Mouse (Mus musculus) bone marrow, adult 2 months (tissue): ENCODE measurements around the gene Gm4181. TPM values are rescaled to one million over a fixed set of nuclear protein-coding genes. Genes with fewer than 3 reads are reported as not detected.
"Not testable (repeated sequence)": the region's sequence is repeated elsewhere in the genome, so short reads cannot be mapped to it uniquely, and the experiment has no call there.

Source experiments
- H3K27ac ChIP-seq: fragments of 200-500 bp; 2 replicates; pipeline ENCODE4 v1.5.1; 2012; ENCODE audit warnings: low read depth, mild to moderate bottlenecking, control low read depth, inconsistent platforms, low read length; ENCODE audit not compliant: control insufficient read depth, poor library complexity, insufficient read depth
- H3K4me1 ChIP-seq: fragments of 200-500 bp; 2 replicates; pipeline ENCODE4 v1.6.1; 2011; ENCODE audit warnings: low read length; ENCODE audit not compliant: control insufficient read depth, insufficient read depth
- H3K4me3 ChIP-seq: fragments of 200-500 bp; replicated peaks from 2 replicates; pipeline ENCODE3; 2011; ENCODE audit warnings: mild to moderate bottlenecking, low read depth, low read length, control low read depth; ENCODE audit not compliant: control insufficient read depth
- CTCF ChIP-seq: fragments of 200-500 bp; IDR thresholded peaks from 2 replicates; pipeline ENCODE4 v1.5.1; 2011; ENCODE audit warnings: low read length, control low read depth; ENCODE audit not compliant: control insufficient read depth, insufficient read depth
- POLR2A ChIP-seq: fragments of 200-500 bp; IDR thresholded peaks from 2 replicates; pipeline ENCODE4 v1.6.1; 2011; ENCODE audit warnings: low read depth, mild to moderate bottlenecking, control low read depth, low read length, borderline replicate concordance; ENCODE audit not compliant: control insufficient read depth
- WGBS: fragments of 180-500 bp; shearing (Covaris S2); methylation state at CpG from one replicate; pipeline ENCODE4 v1.1.7; 2018; 5-methylcytosine and 5-hydroxymethylcytosine counted together
- polyA plus RNA-seq: library from polyadenylated mRNA; stranded (reverse); fragments of >200 nt; gene quantifications from 2 replicates; pipeline ENCODE4 v1.2.4, GENCODE M21; 2011; ENCODE audit warnings: low replicate concordance; ENCODE audit not compliant: missing spikeins, insufficient read depth, insufficient read length

Gene Gm4181
- not detected in 2 replicates for polyA plus RNA-seq

DNA sequence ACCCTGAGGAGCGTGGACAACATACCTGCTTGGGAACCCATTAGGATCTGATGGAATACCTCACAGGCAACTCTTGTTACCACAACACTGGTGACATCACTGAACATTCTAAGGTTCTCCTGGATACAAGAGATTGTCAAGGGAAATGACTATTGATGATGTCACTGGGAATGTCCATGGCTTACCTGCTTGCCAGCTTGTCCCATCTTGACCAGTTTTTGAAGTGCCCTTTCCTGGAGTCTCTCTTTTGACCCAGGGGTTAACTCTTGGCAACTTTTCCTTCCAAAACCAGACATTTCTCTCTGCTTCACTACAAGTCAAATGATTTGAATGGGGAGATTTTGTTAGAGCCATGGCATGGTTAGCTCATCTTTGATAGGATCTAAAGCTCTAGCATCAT is at the start of gene Gm4181:
Gm4181 (minus strand) TSS at position 101 of the 400 bp plus-strand sequence.
- H3K4me1 ChIP-seq, H3K4me3 ChIP-seq, H3K27ac ChIP-seq: not testable (repeated sequence)
- WGBS = 86% methylated on average over 1 of the region's 1 CpGs

DNA sequence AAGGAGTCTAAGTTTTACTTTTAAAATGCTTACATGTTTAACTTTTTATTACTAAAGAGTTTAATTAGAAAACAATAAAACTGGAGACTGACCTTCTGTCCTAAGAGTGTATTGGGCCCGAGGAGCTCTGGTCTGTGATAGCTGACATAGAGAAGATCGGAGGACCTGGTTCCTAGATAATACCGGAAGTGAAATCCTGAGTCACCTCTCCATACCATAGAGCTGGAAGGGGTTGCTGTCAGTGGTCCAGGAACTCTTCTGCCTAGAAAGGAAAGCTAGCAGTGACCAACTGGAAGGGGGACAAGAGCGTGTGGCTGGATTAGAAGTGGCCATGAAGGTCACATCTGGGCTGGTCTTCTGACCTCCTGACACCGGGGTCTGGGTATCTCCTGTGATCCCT is 41.8 kb upstream of the Gm4181 start:
- Histone ChIP-seq H3K4me3 (no peak overlapping the region), H3K27ac (no peak overlapping the region), H3K4me1 (no peaks in the 10 kb centered on the region)
- TF ChIP-seq CTCF = no peak
- TF ChIP-seq POLR2A = no peak
- 83% methylated on average over 5 of the region's 5 CpGs for WGBS

DNA sequence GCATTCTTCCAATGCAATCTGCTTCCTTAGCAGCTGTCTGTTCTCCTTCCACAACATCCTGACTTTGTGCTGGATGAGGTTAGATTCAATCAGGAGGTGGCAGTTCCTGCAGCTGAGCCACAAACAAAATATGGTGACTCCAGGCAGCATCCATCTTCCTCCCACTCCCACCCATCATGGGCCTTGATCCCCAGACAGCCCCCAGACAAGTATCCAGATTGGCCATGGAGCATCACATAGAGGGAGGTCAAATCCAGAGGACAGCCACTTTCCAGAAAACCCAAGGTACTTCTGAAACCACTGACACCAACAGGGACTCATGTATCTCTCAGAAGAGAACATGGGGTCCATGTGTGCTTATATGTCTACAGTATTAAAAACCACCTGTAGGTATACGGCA is 3.0 kb downstream of the Gm4181 start:
- not testable (repeated sequence) for H3K4me1 ChIP-seq, H3K27ac ChIP-seq, H3K4me3 ChIP-seq
- WGBS = 85% methylated on average over 1 of the region's 1 CpGs

DNA sequence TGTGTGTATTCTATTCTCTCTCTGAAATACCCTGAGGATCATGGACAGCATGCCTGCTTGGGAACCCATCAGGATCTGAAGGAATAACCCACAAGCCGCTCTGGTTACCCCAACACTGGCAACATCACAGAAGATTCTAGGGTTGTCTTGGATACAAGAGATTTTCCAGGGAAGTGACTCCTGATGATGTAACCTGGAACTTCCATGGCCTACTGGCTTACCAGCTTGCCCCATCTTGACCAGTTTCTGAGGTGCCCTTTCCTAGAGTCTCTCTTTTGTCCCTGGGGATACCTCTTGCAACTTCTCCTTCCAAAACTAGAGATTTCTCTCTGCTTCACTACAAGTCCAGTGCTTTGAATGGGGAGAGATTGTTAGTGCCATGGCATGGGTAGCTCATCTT is 24.3 kb downstream of the Gm4181 start, which contains the start of gene Gm17078:
Gm17078 (minus strand) TSS at position 101 of the 400 bp plus-strand sequence.
- no peaks in the 10 kb centered on the region for H3K4me1 ChIP-seq
- TF ChIP-seq CTCF = no peak
- TF ChIP-seq POLR2A = no peak
- no peak within 1 kb of the TSS for H3K4me3 ChIP-seq
- H3K27ac ChIP-seq = no peak within 1 kb of the TSS
- 83% methylated on average over 1 of the region's 1 CpGs for WGBS

DNA sequence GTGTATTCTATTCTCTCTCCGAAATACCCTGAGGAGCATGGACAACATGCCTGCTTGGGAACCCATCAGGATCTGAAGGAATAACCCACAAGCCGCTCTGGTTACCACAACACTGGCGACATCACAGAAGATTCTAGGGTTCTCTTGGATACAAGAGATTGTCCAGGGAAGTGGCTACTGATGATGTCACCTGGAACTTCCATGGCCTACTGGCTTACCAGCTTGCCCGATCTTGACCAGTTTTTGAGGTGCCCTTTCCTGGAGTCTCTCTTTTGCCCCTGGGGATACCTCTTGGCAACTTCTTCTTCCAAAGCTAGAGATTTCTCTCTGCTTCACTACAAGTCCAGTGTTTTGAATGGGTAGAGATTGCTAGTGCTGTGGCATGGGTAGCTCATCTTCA is 43.4 kb downstream of the Gm4181 start, which contains the start of gene Gm17174:
Gm17174 (minus strand) TSS at position 101 of the 400 bp plus-strand sequence.
- WGBS = 78% methylated on average over 4 of the region's 4 CpGs
- not testable (repeated sequence) for H3K4me3 ChIP-seq, H3K27ac ChIP-seq, H3K4me1 ChIP-seq

Other genes with a start within 250 kb of the Gm4181 start
- not detected in 2 replicates for gene Vmn2r88, start 224.8 kb downstream of the Gm4181 start, polyA plus RNA-seq
- not detected in 2 replicates for gene Vmn2r89, start 183.8 kb downstream of the Gm4181 start, polyA plus RNA-seq
- not detected in 2 replicates for gene Gm5622, start 82.9 kb downstream of the Gm4181 start, polyA plus RNA-seq
- not detected in 2 replicates for gene Gm17175, start 61.6 kb downstream of the Gm4181 start, polyA plus RNA-seq
- gene Gm17174, start 43.5 kb downstream of the Gm4181 start, polyA plus RNA-seq = not detected in 2 replicates
- not detected in 2 replicates for gene Gm17078, start 24.4 kb downstream of the Gm4181 start, polyA plus RNA-seq
- not detected in 2 replicates for gene Gm17079, start 59.8 kb upstream of the Gm4181 start, polyA plus RNA-seq
- gene Gm5800, start 81.5 kb upstream of the Gm4181 start, polyA plus RNA-seq = not detected in 2 replicates
- gene Ang4, start 137.9 kb upstream of the Gm4181 start, polyA plus RNA-seq = not detected in 2 replicates
- gene AY358078, start 164.4 kb upstream of the Gm4181 start, polyA plus RNA-seq = not detected in 2 replicates
- 10.0 TPM in 1 of 2 replicates, not detected in the other for gene Ear6, start 218.0 kb upstream of the Gm4181 start, polyA plus RNA-seq
- 20.8 and 25.1 TPM in 2 replicates for gene Mettl17, start 249.2 kb upstream of the Gm4181 start, polyA plus RNA-seq